Mouse (Mus musculus) embryo, embryonic 10 days (tissue): ENCODE data around the gene Wnt5b.

ENCODE experiments used
- DNase-seq: peaks from one replicate; pipeline ENCODE4 v3.0.0-alpha.2; 2015; ENCODE audit warnings: low spot score

Gene Wnt5b

GRCm38 (mm10) chr6:119543803-119544517 is at the start of gene Wnt5b:
Gene Wnt5b (minus strand): TSS chr6:119544347.
- peak; percentile 48 for DNase-seq

GRCm38 (mm10) chr6:119590872-119591271 is 46.7 kb upstream of the Wnt5b start:
- no peak for DNase-seq

- DNase-seq: no peak
Observed at GRCm38 (mm10) chr6:119587897-119588296, 43.8 kb upstream of the Wnt5b start.

- DNase-seq: no peak
Observed at GRCm38 (mm10) chr6:119587454-119587853, 43.3 kb upstream of the Wnt5b start.

GRCm38 (mm10) chr6:119585652-119586375 is 41.7 kb upstream of the Wnt5b start:
- peak; percentile 33 for DNase-seq

GRCm38 (mm10) chr6:119584061-119584460 is 39.9 kb upstream of the Wnt5b start:
- DNase-seq: no peak

- no peak for DNase-seq
Observed at GRCm38 (mm10) chr6:119583165-119583564, 39.0 kb upstream of the Wnt5b start.

GRCm38 (mm10) chr6:119576706-119577105 is 32.6 kb upstream of the Wnt5b start:
- no peak for DNase-seq

- DNase-seq: no peak
Observed at GRCm38 (mm10) chr6:119575331-119575730, 31.2 kb upstream of the Wnt5b start.

- no peak for DNase-seq
Observed at GRCm38 (mm10) chr6:119572296-119572695, 28.1 kb upstream of the Wnt5b start.

- no peak for DNase-seq
Observed at GRCm38 (mm10) chr6:119570797-119571196, 26.6 kb upstream of the Wnt5b start.

- no peak for DNase-seq
Observed at GRCm38 (mm10) chr6:119568339-119568738, 24.2 kb upstream of the Wnt5b start.

GRCm38 (mm10) chr6:119565451-119566379 is 21.6 kb upstream of the Wnt5b start:
- no peak for DNase-seq

GRCm38 (mm10) chr6:119562558-119562957 is 18.4 kb upstream of the Wnt5b start:
- no peak for DNase-seq

- no peak for DNase-seq
Observed at GRCm38 (mm10) chr6:119558855-119559254, 14.7 kb upstream of the Wnt5b start.

GRCm38 (mm10) chr6:119554439-119554838 is 10.3 kb upstream of the Wnt5b start:
- no peak for DNase-seq

- peak; percentile 75 for DNase-seq
Observed at GRCm38 (mm10) chr6:119544518-119544864, 344 bp upstream of the Wnt5b start.

- DNase-seq: peak; percentile 64
Observed at GRCm38 (mm10) chr6:119543456-119543802, 718 bp downstream of the Wnt5b start.

GRCm38 (mm10) chr6:119535867-119536266 is 8.3 kb downstream of the Wnt5b start:
- no peak for DNase-seq

GRCm38 (mm10) chr6:119533170-119533709 is 10.9 kb downstream of the Wnt5b start:
- no peak for DNase-seq

- DNase-seq: no peak
Observed at GRCm38 (mm10) chr6:119529659-119530058, 14.5 kb downstream of the Wnt5b start.

- no peak for DNase-seq
Observed at GRCm38 (mm10) chr6:119526498-119526897, 17.6 kb downstream of the Wnt5b start.
